Mouse (Mus musculus) urinary bladder, adult 18-20 months (tissue): ENCODE data around the gene Bcas3.

ENCODE experiments used
- DNase-seq, 2 experiments: peaks; one replicate each; pipeline ENCODE4 v3.0.0; 2022; ENCODE audit warnings: low spot score in 2 of 2, mixed read lengths in 2 of 2

Bcas3 gene

GRCm38 (mm10) chr11:85751171-85751570, 398.2 kb downstream of the Bcas3 start:
- DNase-seq, result no peak

- DNase-seq, result no peak
Observed at GRCm38 (mm10) chr11:85754631-85755502, 401.9 kb downstream of the Bcas3 start.

- no peak for DNase-seq
Observed at GRCm38 (mm10) chr11:85755503-85756044, 402.6 kb downstream of the Bcas3 start.

- no peak for DNase-seq
Observed at GRCm38 (mm10) chr11:85758891-85759290, 405.9 kb downstream of the Bcas3 start.

- DNase-seq, result no peak
Observed at GRCm38 (mm10) chr11:85759634-85760439, 406.9 kb downstream of the Bcas3 start.

GRCm38 (mm10) chr11:85760486-85761141, 407.6 kb downstream of the Bcas3 start:
- DNase-seq, result peak in 1 of 2 experiments; percentile 44

GRCm38 (mm10) chr11:85761170-85761569, 408.2 kb downstream of the Bcas3 start:
- DNase-seq, result no peak

- DNase-seq, result no peak
Observed at GRCm38 (mm10) chr11:85763655-85764054, 410.7 kb downstream of the Bcas3 start.

GRCm38 (mm10) chr11:85766106-85766723, 413.2 kb downstream of the Bcas3 start:
- no peak for DNase-seq

- no peak for DNase-seq
Observed at GRCm38 (mm10) chr11:85766811-85767210, 413.8 kb downstream of the Bcas3 start.

GRCm38 (mm10) chr11:85769740-85770139, 416.8 kb downstream of the Bcas3 start:
- DNase-seq, result no peak

GRCm38 (mm10) chr11:85773391-85773790, 420.4 kb downstream of the Bcas3 start:
- DNase-seq, result no peak

- no peak for DNase-seq
Observed at GRCm38 (mm10) chr11:85774707-85775106, 421.7 kb downstream of the Bcas3 start.

GRCm38 (mm10) chr11:85775492-85775891, 422.5 kb downstream of the Bcas3 start:
- DNase-seq, result no peak

- no peak for DNase-seq
Observed at GRCm38 (mm10) chr11:85776861-85777360, 423.9 kb downstream of the Bcas3 start.

- no peak for DNase-seq
Observed at GRCm38 (mm10) chr11:85777950-85778349, 425.0 kb downstream of the Bcas3 start.

GRCm38 (mm10) chr11:85780303-85780702, 427.3 kb downstream of the Bcas3 start:
- DNase-seq, result no peak

- no peak for DNase-seq
Observed at GRCm38 (mm10) chr11:85786113-85786718, 433.2 kb downstream of the Bcas3 start.

GRCm38 (mm10) chr11:85789750-85790149, 436.8 kb downstream of the Bcas3 start:
- peak; percentile 29 to 59 for DNase-seq

- peak in 1 of 2 experiments; percentile 33 for DNase-seq
Observed at GRCm38 (mm10) chr11:85790267-85790666, 437.3 kb downstream of the Bcas3 start.

GRCm38 (mm10) chr11:85791212-85791611, 438.2 kb downstream of the Bcas3 start:
- peak; percentile 31 to 72 for DNase-seq
